Mouse (Mus musculus): ENCODE results near the gene Ndufs1. TPM values are rescaled to one million over a fixed set of nuclear protein-coding genes. Genes with fewer than 3 reads are reported as not detected.

Gene Ndufs1
- total RNA-seq, 1 experiment from 2014 or later: 142 TPM

- ATAC-seq (replicated peaks in 1 of 2; ENCODE audit: insufficient read depth in 1 of 2, low FRiP score in 2 of 2, low TSS enrichment in 1 of 2, low read depth in 1 of 2, poor library complexity in 2 of 2, severe bottlenecking in 2 of 2): peak; percentile 34 to 43; a peak in 3 of 4 replicates
Measured at GRCm38 (mm10) chr1:63107614-63108327, 68.9 kb downstream of the Ndufs1 start.

- ATAC-seq (replicated peaks in 1 of 2; ENCODE audit: insufficient read depth in 1 of 2, low FRiP score in 2 of 2, low TSS enrichment in 1 of 2, low read depth in 1 of 2, poor library complexity in 2 of 2, severe bottlenecking in 2 of 2): no peak
Measured at GRCm38 (mm10) chr1:63102758-63103451, 73.7 kb downstream of the Ndufs1 start.

GRCm38 (mm10) chr1:63100196-63100595 is 76.4 kb downstream of the Ndufs1 start:
- ATAC-seq (replicated peaks in 1 of 2; ENCODE audit: insufficient read depth in 1 of 2, low FRiP score in 2 of 2, low TSS enrichment in 1 of 2, low read depth in 1 of 2, poor library complexity in 2 of 2, severe bottlenecking in 2 of 2): no peak

GRCm38 (mm10) chr1:63098831-63099230 is 77.8 kb downstream of the Ndufs1 start:
- ATAC-seq (replicated peaks in 1 of 2; ENCODE audit: insufficient read depth in 1 of 2, low FRiP score in 2 of 2, low TSS enrichment in 1 of 2, low read depth in 1 of 2, poor library complexity in 2 of 2, severe bottlenecking in 2 of 2): no peak

- 0 out of 4 replicates have a peak, but pooled peaks of 1 of the 2 experiments have one; percentile 17 for ATAC-seq (replicated peaks in 1 of 2; ENCODE audit: insufficient read depth in 1 of 2, low FRiP score in 2 of 2, low TSS enrichment in 1 of 2, low read depth in 1 of 2, poor library complexity in 2 of 2, severe bottlenecking in 2 of 2)
Measured at GRCm38 (mm10) chr1:63096071-63096470, 80.6 kb downstream of the Ndufs1 start.

Other genes with a start within 250 kb of the Ndufs1 start
- gene Ino80d, start 62.2 kb downstream of the Ndufs1 start, total RNA-seq (2017): 31.5 TPM in 2 replicates
- 3,431 and 3,774 TPM in 2 replicates for gene Eef1b2, start within 50 bp of the Ndufs1 start, total RNA-seq (2017)
- gene Gpr1, start 37.7 kb upstream of the Ndufs1 start, total RNA-seq (2017): not detected in 2 replicates
- 0.06 and 0.20 TPM in 2 replicates for gene Zdbf2, start 96.4 kb upstream of the Ndufs1 start, total RNA-seq (2017)

Measured in hematopoietic stem cell, adult 5-6 weeks (primary cell).